Mouse (Mus musculus): ENCODE results near the gene 6330403K07Rik. TPM values are rescaled to one million over a fixed set of nuclear protein-coding genes. Genes with fewer than 3 reads are reported as not detected.

The 6330403K07Rik gene
- 0.77 TPM for total RNA-seq (2023)

GRCm38 (mm10) chr11:71033163-71033761 is at the start of gene 6330403K07Rik:
TSS of gene 6330403K07Rik (minus strand) at chr11:71033513.

GRCm38 (mm10) chr11:71019201-71020068 is 13.9 kb downstream of the 6330403K07Rik start, which contains the start of the genes Mis12 and Derl2:
TSS of gene Mis12 (plus strand) at chr11:71019611.
TSS of gene Derl2 (minus strand) at chr11:71019841.

GRCm38 (mm10) chr11:71004316-71004773 is 29.0 kb downstream of the 6330403K07Rik start, which contains the start of gene Dhx33:
TSS of gene Dhx33 (minus strand) at chr11:71004437.

GRCm38 (mm10) chr11:70982557-70983228 is 50.6 kb downstream of the 6330403K07Rik start, which contains the start of gene C1qbp:
TSS of gene C1qbp (minus strand) at chr11:70983026.

Other genes starting within 250 kb of the 6330403K07Rik start
- gene Scimp, start 220.9 kb downstream of the 6330403K07Rik start, total RNA-seq (2023) = 1.5 TPM
- gene Rabep1, start 188.7 kb downstream of the 6330403K07Rik start, total RNA-seq (2023) = 34.7 TPM
- 82.1 TPM for gene Nup88, start 63.5 kb downstream of the 6330403K07Rik start, total RNA-seq (2023)
- gene Rpain, start 63.3 kb downstream of the 6330403K07Rik start, total RNA-seq (2023) = 59.2 TPM
- gene C1qbp, start 50.5 kb downstream of the 6330403K07Rik start, total RNA-seq (2023) = 90.6 TPM
- 29.1 TPM for gene Dhx33, start 29.1 kb downstream of the 6330403K07Rik start, total RNA-seq (2023)
- gene Mis12, start 13.9 kb downstream of the 6330403K07Rik start, total RNA-seq (2023) = 12.0 TPM
- gene Derl2, start 13.7 kb downstream of the 6330403K07Rik start, total RNA-seq (2023) = 25.8 TPM
- 6.3 TPM for gene Nlrp1a, start 111.2 kb upstream of the 6330403K07Rik start, total RNA-seq (2023)
- 0.35 TPM for gene Nlrp1b, start 197.2 kb upstream of the 6330403K07Rik start, total RNA-seq (2023)